Mouse (Mus musculus): ENCODE measurements around the gene Sdk2. TPM values are rescaled to one million over a fixed set of nuclear protein-coding genes. Genes with fewer than 3 reads are reported as not detected.

Sdk2 gene
- total RNA-seq, 2 experiments from 2014 or later, result 3.1 to 6.0 TPM

GRCm38 (mm10) chr11:114046927-114047326 lies 19.9 kb downstream of the Sdk2 start:
- no peak for DNase-seq

DNA sequence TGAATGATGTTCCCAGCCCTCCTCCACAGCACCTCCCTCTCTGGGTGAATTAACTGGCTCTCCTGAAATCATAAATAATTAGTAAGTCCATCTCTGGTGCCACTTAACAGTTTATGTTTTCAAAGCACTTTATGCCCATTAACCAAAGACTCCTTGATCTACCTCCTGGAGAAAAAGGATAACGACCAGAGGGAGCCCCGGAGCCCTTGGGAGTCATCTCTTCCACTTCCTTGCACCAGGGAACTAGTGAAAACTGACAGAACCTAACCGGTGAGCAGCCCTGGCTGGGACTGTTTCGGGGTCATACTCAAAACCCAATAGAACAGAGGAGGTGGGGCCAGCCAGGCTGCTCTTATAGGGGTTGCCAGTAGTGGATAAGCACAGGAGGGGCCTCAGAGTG lies 22.5 kb downstream of the Sdk2 start:
- no peak for DNase-seq

- no peak for DNase-seq
These were observed 23.3 kb downstream of the Sdk2 start for GRCm38 (mm10) chr11:114043530-114043929.

DNA sequence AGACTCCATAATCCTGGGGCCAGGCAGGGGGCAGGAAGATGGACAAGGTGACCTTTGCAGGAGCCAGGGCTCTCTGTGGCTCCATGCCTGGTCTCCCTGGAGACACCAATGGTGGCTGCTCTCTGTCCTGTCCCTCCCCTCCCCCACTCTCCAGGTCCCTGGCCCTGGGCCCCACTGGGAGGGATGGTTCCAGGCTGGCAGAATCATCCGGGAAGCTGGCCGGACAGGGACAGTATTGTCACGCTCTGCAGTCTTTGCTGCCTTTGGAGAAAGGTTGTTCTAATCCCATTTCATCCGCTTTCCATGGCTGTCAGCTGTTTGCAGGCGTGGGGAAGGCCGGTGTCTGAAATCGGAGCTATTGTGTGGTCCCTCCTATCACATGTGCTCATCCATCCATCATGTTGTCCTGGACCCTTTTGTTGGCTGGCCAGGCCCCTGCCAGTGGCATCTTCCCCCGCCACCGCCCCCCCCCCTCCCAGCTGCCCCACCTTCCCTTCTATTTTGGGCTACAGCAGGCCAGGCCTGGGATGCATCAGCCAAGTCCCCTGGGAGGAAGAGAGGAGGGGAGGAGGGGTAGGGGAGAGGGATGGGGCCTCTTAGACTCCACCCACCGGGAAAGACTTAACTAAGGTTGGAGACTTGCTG lies 26.3 kb downstream of the Sdk2 start:
- DNase-seq, result peak; percentile 14 to 34

- DNase-seq, result peak; percentile 77 to 78
These were observed 28.8 kb downstream of the Sdk2 start for GRCm38 (mm10) chr11:114038036-114038435.

DNA sequence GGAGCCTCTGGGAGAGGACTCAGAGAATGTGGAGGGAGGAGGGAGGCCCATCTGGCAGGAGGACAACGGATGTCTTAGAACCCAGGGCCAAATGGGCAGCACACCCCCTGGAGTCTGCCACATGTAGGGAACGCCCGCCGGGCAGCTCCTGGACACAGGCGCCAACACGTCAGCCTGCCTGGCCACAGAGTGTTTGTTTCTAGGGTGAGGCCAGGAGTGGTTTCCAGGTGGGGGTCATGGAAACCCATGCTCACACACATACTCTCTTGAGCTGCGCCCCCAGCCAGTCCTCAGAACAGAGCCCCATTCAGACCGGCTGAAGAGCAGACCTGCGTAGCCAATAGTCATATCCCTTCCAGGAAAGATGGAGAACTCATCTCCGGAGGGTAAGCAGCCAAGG lies 35.4 kb downstream of the Sdk2 start:
- no peak for DNase-seq

- no peak for DNase-seq
These were observed 36.6 kb downstream of the Sdk2 start for GRCm38 (mm10) chr11:114030214-114030613.

DNA sequence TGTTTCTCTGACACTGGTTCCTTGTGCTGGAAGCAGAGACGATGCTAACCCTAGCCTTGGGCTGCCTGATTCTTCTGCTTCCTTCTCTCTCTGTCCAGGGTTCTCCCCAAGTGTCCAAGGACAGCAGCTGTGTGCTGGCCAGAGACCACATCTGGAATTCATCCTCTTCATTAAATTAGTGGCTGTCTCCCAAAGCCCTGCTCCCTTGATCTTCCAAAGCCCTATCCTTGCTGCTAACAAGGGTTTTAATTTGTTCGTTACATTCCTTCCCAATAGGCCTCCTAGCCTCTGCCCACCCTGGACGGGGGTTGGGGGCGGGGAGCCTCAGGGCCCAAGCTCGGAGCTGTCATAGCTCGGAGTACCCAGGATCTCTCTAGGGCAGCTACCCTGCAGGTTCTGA lies 38.3 kb downstream of the Sdk2 start:
- no peak for DNase-seq

DNA sequence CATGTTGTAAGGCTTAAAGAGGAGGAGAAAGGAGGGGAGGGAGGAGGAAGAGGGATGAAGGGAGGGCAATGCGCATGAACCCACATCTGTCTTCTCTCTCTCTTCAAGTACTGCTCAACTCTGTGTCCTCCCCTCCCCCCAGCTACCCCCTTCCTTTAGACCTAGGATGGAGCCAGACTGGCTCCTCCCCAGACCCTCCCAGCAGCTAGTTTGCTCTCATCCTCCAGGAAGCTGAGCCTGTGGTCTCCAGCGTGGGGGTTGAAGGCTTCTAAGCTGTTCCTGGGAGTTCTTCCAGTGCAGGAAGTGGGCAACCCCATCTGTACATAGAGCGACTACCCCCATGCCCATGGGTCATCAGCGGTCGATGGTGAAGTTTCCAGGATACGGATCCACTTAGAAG lies 38.8 kb downstream of the Sdk2 start:
- DNase-seq, result no peak

DNA sequence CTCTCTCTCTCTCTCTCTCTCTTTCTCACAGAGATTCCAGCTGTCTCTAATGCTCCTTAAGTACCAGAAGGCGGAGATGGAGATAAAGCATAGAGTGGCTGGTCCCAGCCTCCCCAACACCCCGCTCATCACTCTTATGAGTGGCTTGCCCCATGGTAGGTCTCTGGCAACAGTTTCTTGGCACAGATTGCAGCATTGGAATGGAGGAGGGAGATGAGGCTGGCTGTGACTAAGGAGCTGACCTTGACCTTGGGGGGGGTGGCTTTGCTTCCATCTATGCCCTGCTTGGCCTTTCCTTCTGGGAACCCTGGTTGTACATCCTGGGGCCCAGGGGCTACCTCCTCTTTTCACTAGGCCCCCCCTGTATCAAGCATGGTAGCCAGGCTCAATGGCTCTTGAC lies 41.8 kb downstream of the Sdk2 start:
- peak; percentile 74 to 80 for DNase-seq

- peak in 1 of 2 experiments; percentile 30 for DNase-seq
These were observed 42.9 kb downstream of the Sdk2 start for GRCm38 (mm10) chr11:114023965-114024364.

DNA sequence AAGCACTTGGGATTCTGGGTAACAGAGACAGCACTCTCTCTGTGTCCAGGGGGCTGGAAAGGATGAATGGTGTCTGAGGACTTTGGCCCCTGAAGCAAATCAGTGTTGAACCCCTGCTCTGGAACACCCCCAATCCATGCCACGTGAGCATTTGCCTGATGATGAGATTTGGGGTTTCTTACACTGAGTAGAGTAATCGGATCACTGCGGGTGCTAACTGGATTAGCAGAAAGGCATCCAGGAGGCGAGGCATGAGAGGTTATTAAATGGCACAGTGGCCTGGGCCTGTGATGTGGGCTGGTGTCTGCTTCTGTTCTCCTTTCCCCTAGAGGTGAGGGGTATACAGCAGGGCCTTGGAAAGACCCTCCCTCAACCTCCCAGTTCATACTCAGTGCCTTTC lies 44.7 kb downstream of the Sdk2 start:
- no peak for DNase-seq

DNA sequence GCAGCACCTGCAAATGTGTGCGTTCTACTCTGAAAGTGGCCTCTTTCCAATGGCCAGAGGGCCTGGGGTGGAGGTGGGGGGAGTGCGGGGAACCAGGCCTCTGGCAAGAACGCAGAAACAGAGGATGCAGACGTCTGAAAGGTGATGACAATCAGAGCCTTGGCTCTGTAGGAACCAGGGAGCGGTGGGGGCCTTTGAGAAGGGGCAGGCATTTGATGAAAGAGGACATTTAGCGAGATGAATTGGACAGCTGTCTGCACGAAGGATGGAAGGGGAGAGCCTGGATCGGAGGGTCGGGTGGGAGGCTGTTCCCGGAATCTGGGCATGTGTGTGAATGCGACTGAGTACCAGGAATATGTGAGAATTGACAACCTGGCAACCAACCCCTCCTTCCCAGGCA lies 47.8 kb downstream of the Sdk2 start:
- no peak for DNase-seq

DNA sequence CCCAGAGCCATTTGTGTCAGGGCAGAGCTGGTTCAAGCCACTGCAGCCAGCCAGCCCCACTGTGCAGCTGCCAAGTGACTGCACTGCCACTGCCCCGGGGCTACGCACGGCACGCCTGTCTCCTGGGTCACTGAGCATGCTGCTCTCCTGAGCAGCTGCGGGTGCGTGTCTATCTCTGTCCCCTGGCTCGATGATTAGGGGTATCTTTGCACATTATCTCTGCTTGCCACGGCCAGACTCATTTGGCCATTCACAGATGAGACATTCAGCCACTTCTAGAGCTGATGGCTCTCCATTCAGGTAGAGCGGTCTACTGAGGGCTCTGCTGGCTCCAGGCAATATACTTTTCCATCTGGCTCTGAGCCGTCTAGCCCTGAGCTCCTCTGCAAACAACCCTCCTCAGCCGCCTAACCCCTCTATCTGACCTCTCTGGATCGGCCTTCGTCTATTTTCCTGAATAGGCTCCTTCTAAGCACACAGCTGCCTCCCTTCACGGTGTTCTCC lies 49.9 kb downstream of the Sdk2 start:
- peak in 1 of 2 experiments; percentile 19 for DNase-seq

DNA sequence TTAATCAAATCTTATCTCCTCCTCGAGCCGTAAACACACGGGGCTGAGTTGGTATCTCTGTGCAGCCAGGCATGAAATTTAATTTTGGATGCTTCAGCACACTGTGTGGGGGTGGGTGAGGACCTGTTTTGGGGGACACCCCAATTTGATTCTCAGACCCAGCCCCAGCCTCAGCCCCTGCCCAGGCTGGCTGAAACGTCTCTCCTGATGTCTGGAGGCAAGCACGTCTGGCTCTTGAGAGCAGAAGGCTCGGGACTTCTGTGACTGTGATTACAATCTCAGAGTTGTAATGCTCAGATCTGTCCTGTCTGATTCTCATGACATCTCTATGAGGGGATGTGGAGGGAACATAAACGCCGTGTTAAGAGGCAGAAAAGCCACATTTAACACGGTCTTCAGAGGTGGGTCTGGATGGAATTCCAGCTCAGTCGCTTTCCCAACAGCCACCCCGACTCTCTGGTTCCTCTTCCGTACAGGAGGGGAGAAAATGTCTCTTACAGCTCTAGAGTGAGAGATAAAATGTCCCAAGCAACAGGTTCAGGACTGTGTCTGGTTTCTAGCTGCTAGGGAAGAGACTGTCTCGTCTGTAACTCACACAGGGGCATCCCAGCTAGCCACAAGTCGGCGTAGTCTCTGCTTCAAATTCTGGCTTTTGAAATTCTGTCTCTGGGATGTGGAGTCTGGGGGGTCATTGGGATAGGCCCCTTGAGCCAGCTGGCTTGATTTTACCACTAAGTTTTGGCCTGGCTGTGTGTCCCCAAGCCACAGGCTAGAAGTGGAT lies 50.5 kb downstream of the Sdk2 start:
- no peak for DNase-seq

DNA sequence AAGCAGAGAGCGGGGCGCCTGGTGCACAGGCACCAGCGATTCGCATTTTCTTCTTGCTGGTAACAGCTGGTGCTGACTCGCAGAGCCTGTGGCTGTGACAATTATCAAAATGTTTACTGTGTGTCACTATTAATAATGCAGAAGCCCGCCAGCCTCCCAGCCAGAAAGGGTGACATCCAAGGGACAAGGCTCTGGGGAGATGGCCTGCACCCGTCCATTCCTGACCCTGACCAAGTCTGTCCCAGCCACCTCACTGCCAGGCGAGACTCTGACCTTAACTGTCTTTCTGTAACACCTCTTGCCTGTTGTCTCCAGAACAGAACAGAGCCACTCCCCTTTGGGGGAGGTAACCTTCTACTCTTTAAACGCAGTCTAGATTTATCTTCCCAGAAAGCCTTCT lies 55.3 kb downstream of the Sdk2 start:
- no peak for DNase-seq

GRCm38 (mm10) chr11:114005879-114006278 lies 61.0 kb downstream of the Sdk2 start:
- DNase-seq, result no peak

DNA sequence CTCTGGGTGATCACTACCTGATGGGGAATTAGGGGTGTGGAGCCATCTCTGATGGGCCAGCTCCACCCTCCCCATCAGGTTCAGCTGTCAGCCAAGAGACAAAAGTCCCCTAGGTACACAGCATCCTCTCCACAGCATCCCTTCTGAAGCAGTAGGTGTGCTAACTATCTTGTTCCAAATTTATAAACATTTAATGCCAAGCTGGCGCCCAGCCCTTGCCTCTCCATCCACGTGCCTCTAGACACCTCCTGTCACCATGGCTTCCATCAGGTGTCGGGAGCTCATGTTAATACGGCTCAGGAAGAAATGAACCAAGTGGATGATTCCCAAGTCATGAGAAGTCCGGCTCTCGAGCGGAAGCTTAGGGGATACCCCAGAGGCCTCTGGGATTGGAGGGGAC lies 62.2 kb downstream of the Sdk2 start:
- no peak for DNase-seq

GRCm38 (mm10) chr11:114003195-114003594 lies 63.7 kb downstream of the Sdk2 start:
- no peak for DNase-seq

GRCm38 (mm10) chr11:114000051-114000450 lies 66.8 kb downstream of the Sdk2 start:
- DNase-seq, result no peak

DNA sequence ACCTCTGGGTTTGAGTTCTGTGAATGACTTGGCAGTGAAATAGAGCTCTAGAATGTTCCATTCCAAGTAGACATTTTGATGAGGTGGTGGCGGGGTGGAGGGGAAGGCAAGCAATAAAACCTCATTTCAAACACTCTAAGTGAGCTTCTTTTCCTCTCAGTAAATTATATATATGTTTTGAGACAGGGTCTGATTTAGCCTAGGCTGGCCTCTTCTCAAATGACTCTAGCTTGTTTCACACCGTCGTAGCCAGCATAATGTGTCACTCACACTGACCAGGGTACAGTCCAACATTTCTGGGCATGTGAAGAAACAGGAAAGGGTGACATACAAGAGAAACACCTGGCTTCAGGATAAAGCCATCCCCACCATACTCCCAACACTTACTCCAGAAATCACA lies 68.1 kb downstream of the Sdk2 start:
- no peak for DNase-seq

DNA sequence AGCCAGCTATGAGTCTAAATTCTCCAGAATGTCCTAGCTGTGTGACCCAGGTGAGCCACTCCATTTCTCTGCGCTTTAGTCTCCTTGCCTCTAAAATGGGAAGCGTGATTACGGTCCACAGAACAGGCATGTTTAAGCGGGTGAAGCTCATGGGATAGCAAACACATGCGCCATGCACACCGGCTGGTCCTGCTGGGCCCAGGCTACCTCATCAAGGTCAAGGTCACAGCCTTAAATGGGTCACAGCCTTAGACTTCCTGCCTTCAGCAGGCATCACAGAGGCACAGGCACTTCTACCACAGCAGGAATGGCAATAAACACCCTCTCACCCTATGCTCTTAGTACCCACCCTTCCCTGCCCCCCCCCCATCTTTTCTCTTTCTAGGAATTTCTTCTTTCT lies 72.9 kb downstream of the Sdk2 start:
- DNase-seq, result no peak

- no peak for DNase-seq
These were observed 74.0 kb downstream of the Sdk2 start for GRCm38 (mm10) chr11:113992894-113993293.

GRCm38 (mm10) chr11:113991886-113992285 lies 75.0 kb downstream of the Sdk2 start:
- no peak for DNase-seq

Data from adrenal gland, postnatal 36 days (tissue).